Mouse (Mus musculus) MEL (cell line): Measurements from ENCODE around the gene Sox5. TPM values are rescaled to one million over a fixed set of nuclear protein-coding genes. Genes with fewer than 3 reads are reported as not detected.

Source experiments
- DNase-seq: peaks from one replicate; pipeline ENCODE4 v3.0.0; 2011; ENCODE audit warnings: low read depth, low spot score
- H3K27ac ChIP-seq: 2 replicates; pipeline ENCODE4 v1.5.1; 2012; ENCODE audit warnings: low read depth, mild to moderate bottlenecking, control low read depth, low read length, moderate library complexity; ENCODE audit not compliant: control insufficient read depth
- H3K27me3 ChIP-seq, 2 experiments: fragments of 150-350 bp in 1 of 2; sonication (generic) in 1 of 2; 2 replicates each; pipeline ENCODE4 v1.6.1; 2012; ENCODE audit warnings: low read length in 2 of 2, mild to moderate bottlenecking in 2 of 2, improper control_type of control experiment in 1 of 2, moderate library complexity in 1 of 2; ENCODE audit not compliant: insufficient read depth in 2 of 2, control insufficient read depth in 1 of 2
- H3K36me3 ChIP-seq, 2 experiments: 2 replicates each; pipeline ENCODE4 v1.6.1; 2012 to 2014; ENCODE audit warnings: low read length in 2 of 2, improper control_type of control experiment in 1 of 2, inconsistent platforms in 1 of 2, mild to moderate bottlenecking in 1 of 2; ENCODE audit not compliant: insufficient read depth in 2 of 2, control insufficient read depth in 1 of 2
- H3K4me1 ChIP-seq, 2 experiments: fragments of 150-350 bp in 1 of 2; sonication (generic) in 1 of 2; 2 replicates each; pipeline ENCODE4 v1.6.1; 2012; ENCODE audit warnings: low read length in 2 of 2, improper control_type of control experiment in 1 of 2, mild to moderate bottlenecking in 1 of 2; ENCODE audit not compliant: insufficient read depth in 2 of 2, control insufficient read depth in 1 of 2
- H3K4me3 ChIP-seq, 2 experiments: fragments of 150-350 bp in 1 of 2; sonication (generic) in 1 of 2; 2 replicates each; pipeline ENCODE4 v1.5.1; 2012; ENCODE audit warnings: low read depth in 2 of 2, low read length in 2 of 2, mild to moderate bottlenecking in 2 of 2, moderate library complexity in 2 of 2, control low read depth in 1 of 2, improper control_type of control experiment in 1 of 2; ENCODE audit not compliant: control insufficient read depth in 1 of 2, insufficient read depth in 1 of 2
- H3K79me2 ChIP-seq: 2 replicates; pipeline ENCODE4 v1.6.1; 2012; ENCODE audit warnings: mild to moderate bottlenecking, low read length, moderate library complexity; ENCODE audit not compliant: control insufficient read depth, poor library complexity, insufficient read depth
- H3K9ac ChIP-seq: 2 replicates; pipeline ENCODE4 v1.6.1; 2012; ENCODE audit warnings: low read depth, mild to moderate bottlenecking, control low read depth, low read length, moderate library complexity; ENCODE audit not compliant: control insufficient read depth, poor library complexity, severe bottlenecking
- H3K9me3 ChIP-seq: fragments of 150-350 bp; sonication (generic); replicated peaks from 2 replicates; pipeline ENCODE4 v1.6.1; 2012; ENCODE audit warnings: mild to moderate bottlenecking, low read length, improper control_type of control experiment, moderate library complexity; ENCODE audit not compliant: insufficient read depth
- BHLHE40 ChIP-seq: IDR thresholded peaks from 2 replicates; pipeline ENCODE4 v1.6.1; 2012; ENCODE audit warnings: low read depth, mild to moderate bottlenecking, inconsistent platforms, low read length, improper control_type of control experiment, borderline replicate concordance
- CHD2 ChIP-seq: IDR thresholded peaks from 2 replicates; pipeline ENCODE4 v1.6.1; 2011; ENCODE audit warnings: low read length, improper control_type of control experiment
- E2F4 ChIP-seq: IDR thresholded peaks from 2 replicates; pipeline ENCODE4 v1.6.1; 2011; ENCODE audit warnings: low read depth, low read length, improper control_type of control experiment, borderline replicate concordance
- GABPA ChIP-seq: IDR thresholded peaks from 2 replicates; pipeline ENCODE4 v1.6.1; 2012; ENCODE audit warnings: low read depth, mild to moderate bottlenecking, inconsistent platforms, low read length, improper control_type of control experiment, moderate library complexity
- GATA1 ChIP-seq: IDR thresholded peaks from 2 replicates; pipeline ENCODE4 v1.6.1; 2011; ENCODE audit warnings: low read depth, low read length, improper control_type of control experiment
- HCFC1 ChIP-seq: IDR thresholded peaks from 2 replicates; pipeline ENCODE4 v1.6.1; 2012; ENCODE audit warnings: low read depth, mild to moderate bottlenecking, inconsistent platforms, low read length, improper control_type of control experiment, moderate library complexity
- JUND ChIP-seq: IDR thresholded peaks from 2 replicates; pipeline ENCODE4 v1.6.1; 2011; ENCODE audit warnings: low read depth, mild to moderate bottlenecking, improper control_type of control experiment, low read length
- MAFK ChIP-seq: IDR thresholded peaks from 2 replicates; pipeline ENCODE4 v1.6.1; 2011; ENCODE audit warnings: low read depth, mild to moderate bottlenecking, low read length, improper control_type of control experiment, borderline replicate concordance
- MAX ChIP-seq: IDR thresholded peaks from 2 replicates; pipeline ENCODE4 v1.6.1; 2011; ENCODE audit warnings: low read length, improper control_type of control experiment
- MEF2A ChIP-seq: IDR thresholded peaks from 2 replicates; pipeline ENCODE4 v1.6.1; 2014; ENCODE audit warnings: low read depth, mild to moderate bottlenecking, inconsistent platforms, low read length, improper control_type of control experiment; ENCODE audit not compliant: poor library complexity, insufficient replicate concordance, severe bottlenecking; ENCODE audit errors: extremely low read depth
- MXI1 ChIP-seq: IDR thresholded peaks from 2 replicates; pipeline ENCODE4 v1.6.1; 2011; ENCODE audit warnings: mild to moderate bottlenecking, low read depth, low read length, improper control_type of control experiment
- POLR2AphosphoS2 ChIP-seq: IDR thresholded peaks from 2 replicates; pipeline ENCODE4 v1.6.1; 2011; ENCODE audit warnings: low read length, improper control_type of control experiment
- RAD21 ChIP-seq: IDR thresholded peaks from 2 replicates; pipeline ENCODE4 v1.6.1; 2011; ENCODE audit warnings: mild to moderate bottlenecking, low read depth, low read length, improper control_type of control experiment
- RCOR1 ChIP-seq: IDR thresholded peaks from 2 replicates; pipeline ENCODE4 v1.6.1; 2012; ENCODE audit warnings: low read depth, mild to moderate bottlenecking, inconsistent platforms, low read length, improper control_type of control experiment
- SIN3A ChIP-seq: IDR thresholded peaks from 2 replicates; pipeline ENCODE4 v1.6.1; 2012; ENCODE audit warnings: low read length, improper control_type of control experiment, inconsistent platforms
- SMC3 ChIP-seq: IDR thresholded peaks from 2 replicates; pipeline ENCODE4 v1.6.1; 2011; ENCODE audit warnings: low read depth, low read length, improper control_type of control experiment
- TAL1 ChIP-seq: IDR thresholded peaks from 2 replicates; pipeline ENCODE4 v1.6.1; 2012; ENCODE audit warnings: mild to moderate bottlenecking, inconsistent platforms, low read length, moderate library complexity, mixed read lengths
- TBP ChIP-seq: IDR thresholded peaks from 2 replicates; pipeline ENCODE4 v1.8.0; 2011; ENCODE audit warnings: low read depth, low read length, improper control_type of control experiment
- USF1 ChIP-seq: IDR thresholded peaks from 2 replicates; pipeline ENCODE4 v1.6.1; 2014; ENCODE audit warnings: low read depth, mild to moderate bottlenecking, inconsistent platforms, low read length, improper control_type of control experiment, moderate library complexity
- USF2 ChIP-seq, 2 experiments: IDR thresholded peaks; 2 replicates each; pipeline ENCODE4 v1.6.1; 2011 to 2012; ENCODE audit warnings: improper control_type of control experiment in 2 of 2, low read length in 2 of 2, borderline replicate concordance in 1 of 2, inconsistent platforms in 1 of 2, low read depth in 1 of 2, mild to moderate bottlenecking in 1 of 2; ENCODE audit not compliant: insufficient read depth in 1 of 2
- ZMIZ1 ChIP-seq: IDR thresholded peaks from 2 replicates; pipeline ENCODE4 v1.6.1; 2012; ENCODE audit warnings: low read depth, mild to moderate bottlenecking, inconsistent platforms, low read length, improper control_type of control experiment, moderate library complexity
- polyA plus RNA-seq, 2 experiments: library from polyadenylated mRNA; stranded (reverse) in 1 of 2; unstranded in 1 of 2; fragments of >175 nt in 1 of 2; fragments of >200 nt in 1 of 2; gene quantifications; 2 replicates each; pipeline versions ENCODE4 v1.2.1 to v1.2.4; 2012; ENCODE audit warnings: low replicate concordance in 2 of 2, low read depth in 1 of 2; ENCODE audit not compliant: insufficient read length in 2 of 2, insufficient read depth in 1 of 2, missing spikeins in 1 of 2
- total RNA-seq: library from RNA; depleted of rRNA; stranded (reverse); fragments of 300-350 nt; gene quantifications from 2 replicates; pipeline ENCODE4 v1.2.3, GENCODE M21; 2012

The Sox5 gene
- total and polyA plus RNA-seq, 3 experiments, result 0.19 to 3.0 TPM; not detected in 1

- H3K27me3 ChIP-seq, result no peaks in the 10 kb centered on the region
- no peak overlapping the region for H3K9ac ChIP-seq
- DNase-seq, result no peak
- H3K27ac ChIP-seq, result no peak overlapping the region
- H3K9me3 ChIP-seq, result no peaks in the 10 kb centered on the region
- H3K36me3 ChIP-seq, result no peaks in the 10 kb centered on the region
- H3K4me3 ChIP-seq, result no peak overlapping the region
- no peaks in the 10 kb centered on the region for H3K4me1 ChIP-seq
- TF ChIP-seq TBP, result no peak
- no peak for TF ChIP-seq RAD21
- TF ChIP-seq SMC3, result no peak
- no peak for TF ChIP-seq HCFC1
- no peak for TF ChIP-seq GATA1
- TF ChIP-seq MAFK, result no peak
- no peak for TF ChIP-seq ZMIZ1
- TF ChIP-seq MXI1, result no peak
- TF ChIP-seq POLR2AphosphoS2, result no peak
- TF ChIP-seq SIN3A, result no peak
- TF ChIP-seq USF1, result no peak
- TF ChIP-seq E2F4, result no peak
- no peaks in the 10 kb centered on the region for H3K79me2 ChIP-seq
Measured at GRCm38 (mm10) chr6:144098119-144098518, 683.7 kb downstream of the Sox5 start.

- no peaks in the 10 kb centered on the region for H3K79me2 ChIP-seq
- no peak overlapping the region for H3K27ac ChIP-seq
- no peak for TF ChIP-seq RCOR1
- TF ChIP-seq ZMIZ1, result no peak
- no peak overlapping the region for H3K4me3 ChIP-seq
- no peaks in the 10 kb centered on the region for H3K36me3 ChIP-seq
- H3K9ac ChIP-seq, result no peak overlapping the region
- H3K4me1 ChIP-seq, result no peaks in the 10 kb centered on the region
- no peak for DNase-seq
- no peaks in the 10 kb centered on the region for H3K9me3 ChIP-seq
- H3K27me3 ChIP-seq, result no peaks in the 10 kb centered on the region
Measured at GRCm38 (mm10) chr6:144088256-144088655, 693.5 kb downstream of the Sox5 start.

DNA sequence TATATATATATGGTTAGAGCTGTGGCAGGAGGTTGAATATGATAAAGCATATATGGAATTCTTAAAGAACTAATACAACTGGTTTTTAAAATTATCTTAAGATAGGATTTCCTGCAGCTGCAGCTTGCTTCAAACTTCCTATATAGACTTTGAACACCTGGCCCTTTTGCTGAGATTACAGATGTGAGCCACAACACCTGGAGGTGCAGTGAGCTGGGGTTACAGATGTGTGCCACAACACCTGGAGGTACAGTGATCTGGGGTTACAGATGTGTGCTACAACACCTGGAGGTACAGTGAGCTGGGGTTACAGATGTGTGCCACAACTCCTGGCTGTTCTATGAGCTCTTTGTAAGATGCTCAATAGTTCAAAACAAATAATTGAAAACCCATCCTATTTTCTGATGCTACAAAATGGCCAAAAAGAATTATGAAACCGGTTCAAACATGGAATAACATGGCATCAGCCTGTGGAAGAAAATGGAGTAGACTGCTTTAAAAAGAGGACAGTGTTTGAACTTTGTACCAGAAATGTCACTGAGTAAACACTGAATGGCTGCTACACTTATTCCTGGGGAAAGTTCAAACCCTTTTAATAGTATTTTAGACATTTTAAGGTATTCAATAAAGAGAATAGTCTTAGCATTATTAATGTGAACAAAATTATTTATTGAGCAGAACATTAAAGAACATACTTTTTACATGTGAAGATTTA is 695.5 kb downstream of the Sox5 start:
- Histone ChIP-seq H3K36me3 (no peaks in the 10 kb centered on the region), H3K79me2 (no peaks in the 10 kb centered on the region), H3K27ac (no peak overlapping the region), H3K4me1 (no peaks in the 10 kb centered on the region), H3K27me3 (no peaks in the 10 kb centered on the region), H3K9me3 (no peaks in the 10 kb centered on the region), H3K9ac (no peak overlapping the region), H3K4me3 (no peak overlapping the region)
- TF ChIP-seq SMC3, result no peak
- no peak for TF ChIP-seq MEF2A
- no peak for TF ChIP-seq JUND
- no peak for TF ChIP-seq GATA1
- no peak for TF ChIP-seq TAL1
- no peak for TF ChIP-seq CHD2
- TF ChIP-seq E2F4, result no peak
- TF ChIP-seq GABPA, result no peak
- no peak for TF ChIP-seq TBP
- TF ChIP-seq BHLHE40, result no peak
- no peak for TF ChIP-seq USF2 (IDR thresholded peaks at IDR 0.05; ENCODE audit: borderline replicate concordance in 1 of 2, insufficient read depth in 1 of 2, low read depth in 1 of 2, low read length in 2 of 2)
- TF ChIP-seq MAX, result no peak
- no peak for DNase-seq
